Mouse (Mus musculus) liver, embryonic 14.5 days (tissue): ENCODE measurements at regions not wholly inside any gene's neighbourhood (a gene's known extent, or its start where the extent isn't known, plus 50 kb on each side); places are given as distances from the start of the nearest gene placed in this dataset.

ENCODE experiments used
- CTCF ChIP-seq: IDR thresholded peaks from 2 replicates; pipeline ENCODE4 v1.5.1; 2016; ENCODE audit warnings: antibody characterized with exemption, low read depth, control low read depth
- EP300 ChIP-seq: IDR thresholded peaks from 2 replicates; pipeline ENCODE4 v1.6.1; 2016; ENCODE audit warnings: antibody characterized with exemption, low read depth

DNA sequence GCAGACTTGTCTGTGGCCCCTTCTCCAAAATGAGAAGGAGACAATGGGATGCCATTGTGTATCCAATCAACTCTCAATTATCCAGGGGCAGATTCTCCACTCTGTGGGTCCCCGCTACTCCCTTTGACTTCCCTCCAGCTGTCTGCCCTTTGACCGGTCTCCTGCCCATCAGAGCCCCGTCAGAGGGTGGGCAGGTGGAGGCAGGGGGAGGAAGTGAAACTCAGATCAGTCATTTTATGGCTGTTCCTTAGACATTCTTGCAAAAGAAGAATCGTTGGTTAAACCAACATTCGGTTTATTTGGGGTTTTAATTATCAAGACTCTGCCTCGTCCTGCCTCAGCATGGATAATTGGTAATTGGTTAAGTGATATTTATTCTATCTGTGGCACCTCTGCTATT is 77.7 kb upstream of the Phox2b start:
- TF ChIP-seq EP300 (no peak), CTCF (no peak)
